Mouse (Mus musculus) heart, embryonic 11.5 days (tissue): ENCODE measurements at regions not wholly inside any gene's neighbourhood (a gene's known extent, or its start where the extent isn't known, plus 50 kb on each side); places are given as distances from the start of the nearest gene placed in this dataset.

ENCODE experiments used
- ATAC-seq: fragments of 200-750 bp; cut with Nextera tagmentation; replicated peaks from 2 replicates; pipeline ENCODE4 v1.8.0; 2017; ENCODE audit warnings: moderate library complexity; ENCODE audit not compliant: insufficient number of reproducible peaks, low FRiP score, low TSS enrichment
- H3K27ac ChIP-seq: fragments of 300-500 bp; sonication (generic); 2 replicates; pipeline ENCODE4 v1.5.1; 2014; ENCODE audit warnings: mild to moderate bottlenecking, low read depth, low read length
- H3K27me3 ChIP-seq: fragments of 300-500 bp; sonication (generic); 2 replicates; pipeline ENCODE4 v1.6.1; 2014; ENCODE audit warnings: mild to moderate bottlenecking, low read length, mixed read lengths; ENCODE audit not compliant: control insufficient read depth, insufficient read depth
- H3K36me3 ChIP-seq: fragments of 300-500 bp; sonication (generic); 2 replicates; pipeline ENCODE4 v1.6.1; 2014; ENCODE audit warnings: mild to moderate bottlenecking, low read length, moderate library complexity, mixed read lengths; ENCODE audit not compliant: control insufficient read depth, insufficient read depth
- H3K4me1 ChIP-seq: fragments of 300-500 bp; sonication (generic); 2 replicates; pipeline ENCODE4 v1.6.1; 2014; ENCODE audit warnings: low read length; ENCODE audit not compliant: control insufficient read depth, insufficient read depth
- H3K4me2 ChIP-seq: fragments of 300-500 bp; sonication (generic); 2 replicates; pipeline ENCODE4 v1.6.1; 2014; ENCODE audit warnings: mild to moderate bottlenecking, moderate library complexity
- H3K4me3 ChIP-seq: fragments of 300-500 bp; sonication (generic); 2 replicates; pipeline ENCODE4 v1.5.1; 2014; ENCODE audit warnings: low read depth, low read length
- H3K9ac ChIP-seq: fragments of 300-500 bp; sonication (generic); 2 replicates; pipeline ENCODE4 v1.6.1; 2014; ENCODE audit warnings: mild to moderate bottlenecking, low read depth, low read length, moderate library complexity
- H3K9me3 ChIP-seq: fragments of 300-500 bp; sonication (generic); replicated peaks from 2 replicates; pipeline ENCODE4 v1.6.1; 2016; ENCODE audit warnings: low read length; ENCODE audit not compliant: control insufficient read depth
- WGBS: fragments of 180-500 bp; shearing (Covaris S2); extraction: QIAGEN DNeasy Blood & Tissue Kit; methylation state at CpG from one replicate; pipeline ENCODE4 v1.1.7; 2014; ENCODE audit not compliant: insufficient replicate concordance; 5-methylcytosine and 5-hydroxymethylcytosine counted together

DNA sequence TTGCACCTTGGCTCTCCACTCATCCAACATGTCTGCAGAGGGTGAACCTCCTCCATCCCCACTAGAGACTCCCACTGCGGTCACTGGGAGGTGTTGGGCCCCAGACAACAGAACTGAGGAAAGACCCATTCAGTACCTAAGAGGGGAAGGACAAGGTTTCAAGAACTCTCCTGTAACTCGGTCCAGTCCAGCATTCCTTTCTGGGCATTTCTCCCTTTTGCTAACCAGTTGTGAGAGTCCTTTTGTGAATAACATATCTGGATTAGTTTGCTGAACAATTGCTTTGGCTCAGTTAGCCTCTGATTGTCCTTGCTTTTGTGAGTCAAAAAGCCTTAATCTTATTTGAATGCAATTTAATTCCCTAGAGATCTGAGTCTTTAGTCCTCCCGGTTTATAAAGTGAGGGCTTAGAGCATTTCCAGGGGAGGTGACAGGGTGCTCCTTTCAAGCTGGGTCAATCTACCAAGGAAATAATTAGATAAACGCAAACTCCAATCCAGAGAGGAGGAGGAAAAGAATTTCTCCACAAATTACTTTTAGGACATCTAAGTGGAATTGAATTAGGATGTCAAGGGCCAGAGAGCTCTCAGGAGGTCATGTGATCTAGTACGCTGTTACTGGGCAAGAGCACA lies 151.6 kb upstream of the Adamts9 start:
- 58% methylated on average over 5 of the region's 5 CpGs for WGBS
- H3K36me3 ChIP-seq, result no peaks in the 10 kb centered on the region

DNA sequence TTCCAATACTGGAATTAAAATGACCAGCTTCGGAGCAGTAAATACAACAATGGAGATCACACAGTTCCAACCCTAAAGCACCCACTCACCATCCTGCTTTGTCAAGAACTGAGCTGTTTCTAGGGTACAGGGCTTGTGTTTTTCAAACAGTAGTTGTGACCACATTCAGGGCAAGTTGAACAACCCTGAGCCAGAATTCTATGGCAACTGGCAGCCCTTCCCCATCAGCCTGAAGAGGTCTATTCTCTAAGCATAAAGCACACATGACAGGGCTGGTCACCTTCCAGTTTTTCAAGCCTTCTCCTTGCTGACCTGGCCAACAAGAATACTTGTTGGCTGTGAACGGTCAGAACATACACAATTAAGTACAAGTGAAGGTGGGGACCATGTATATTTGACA lies 150.5 kb upstream of the Adamts9 start:
- no peak overlapping the region for H3K4me3 ChIP-seq
- no peak overlapping the region for H3K4me2 ChIP-seq
- no peak for ATAC-seq
- no peak overlapping the region for H3K9ac ChIP-seq
- H3K27ac ChIP-seq, result no peak overlapping the region
- H3K27me3 ChIP-seq, result no peaks in the 10 kb centered on the region
- H3K9me3 ChIP-seq, result no peaks in the 10 kb centered on the region
- H3K4me1 ChIP-seq, result no peaks in the 10 kb centered on the region
- H3K36me3 ChIP-seq, result no peaks in the 10 kb centered on the region
- WGBS, result 76% methylated on average over 2 of the region's 2 CpGs

More for the DNA sequence above, 151.6 kb upstream of the Adamts9 start:
- H3K4me3 ChIP-seq, result no peak overlapping the region
- H3K27me3 ChIP-seq, result no peaks in the 10 kb centered on the region
- no peak overlapping the region for H3K27ac ChIP-seq
- H3K9me3 ChIP-seq, result no peaks in the 10 kb centered on the region
- ATAC-seq, result no peak
- no peaks in the 10 kb centered on the region for H3K4me1 ChIP-seq
- H3K9ac ChIP-seq, result no peak overlapping the region
- H3K4me2 ChIP-seq, result no peak overlapping the region

DNA sequence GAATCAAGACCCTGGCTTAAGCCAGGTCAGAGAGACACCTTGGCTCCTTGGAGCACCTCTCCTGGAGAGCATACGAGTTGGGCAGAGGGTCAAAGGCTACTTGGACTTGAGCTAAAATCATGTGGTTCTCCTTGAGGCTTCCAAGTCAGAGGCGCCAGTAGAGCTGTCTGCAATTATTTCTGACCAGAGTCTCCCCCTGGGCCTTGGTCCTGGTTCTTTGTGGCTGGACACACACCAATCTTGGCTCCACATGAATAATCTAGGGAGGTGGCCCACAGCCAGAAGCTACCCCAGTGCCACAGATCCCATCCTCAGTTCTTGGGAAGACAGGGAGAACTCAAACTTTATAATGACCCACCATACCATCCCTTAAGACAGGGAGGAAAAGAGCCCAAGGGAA lies 144.0 kb upstream of the Adamts9 start:
- 76% methylated on average over 2 of the region's 2 CpGs for WGBS
- H3K27ac ChIP-seq, result no peak overlapping the region
- no peak for ATAC-seq

GRCm38 (mm10) chr6:93084286-93084685 lies 141.0 kb upstream of the Adamts9 start:
- H3K4me1 ChIP-seq, result no peaks in the 10 kb centered on the region
- 84% methylated on average over 1 of the region's 1 CpGs for WGBS
- no peak overlapping the region for H3K27ac ChIP-seq
- no peaks in the 10 kb centered on the region for H3K27me3 ChIP-seq
- H3K9ac ChIP-seq, result no peak overlapping the region
- ATAC-seq, result no peak
- H3K9me3 ChIP-seq, result no peaks in the 10 kb centered on the region
- no peaks in the 10 kb centered on the region for H3K36me3 ChIP-seq
- H3K4me2 ChIP-seq, result no peak overlapping the region
- no peak overlapping the region for H3K4me3 ChIP-seq

More for the DNA sequence above, 144.0 kb upstream of the Adamts9 start:
- Histone ChIP-seq H3K27me3 (no peaks in the 10 kb centered on the region), H3K4me3 (no peak overlapping the region), H3K9ac (no peak overlapping the region), H3K4me1 (no peaks in the 10 kb centered on the region), H3K9me3 (no peaks in the 10 kb centered on the region), H3K4me2 (no peak overlapping the region), H3K36me3 (no peaks in the 10 kb centered on the region)

DNA sequence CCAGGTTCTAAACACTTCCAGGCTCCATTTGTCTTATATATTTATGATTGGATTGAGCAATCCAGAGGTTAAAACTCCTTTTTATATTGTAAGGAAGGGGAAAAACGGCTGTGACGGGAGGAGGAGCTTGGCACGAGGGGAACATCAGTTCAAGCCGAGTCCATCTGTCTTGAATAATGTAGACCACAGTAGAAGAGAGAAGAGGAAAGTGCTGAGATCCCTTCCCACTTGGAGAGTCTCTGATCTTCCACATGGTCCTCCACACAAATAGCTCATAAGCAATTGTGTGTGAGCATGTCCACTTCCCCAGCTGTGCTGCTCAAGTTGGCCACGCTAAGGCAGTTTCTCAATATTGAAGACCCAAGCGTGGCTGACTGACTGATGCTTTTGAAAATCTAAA lies 140.4 kb upstream of the Adamts9 start:
- no peaks in the 10 kb centered on the region for H3K27me3 ChIP-seq
- H3K9me3 ChIP-seq, result no peaks in the 10 kb centered on the region
- H3K9ac ChIP-seq, result no peak overlapping the region
- no peak overlapping the region for H3K27ac ChIP-seq
- H3K4me2 ChIP-seq, result no peak overlapping the region
- H3K4me1 ChIP-seq, result no peaks in the 10 kb centered on the region
- 82% methylated on average over 6 of the region's 6 CpGs for WGBS
- ATAC-seq, result no peak
- H3K36me3 ChIP-seq, result no peaks in the 10 kb centered on the region
- H3K4me3 ChIP-seq, result no peak overlapping the region

DNA sequence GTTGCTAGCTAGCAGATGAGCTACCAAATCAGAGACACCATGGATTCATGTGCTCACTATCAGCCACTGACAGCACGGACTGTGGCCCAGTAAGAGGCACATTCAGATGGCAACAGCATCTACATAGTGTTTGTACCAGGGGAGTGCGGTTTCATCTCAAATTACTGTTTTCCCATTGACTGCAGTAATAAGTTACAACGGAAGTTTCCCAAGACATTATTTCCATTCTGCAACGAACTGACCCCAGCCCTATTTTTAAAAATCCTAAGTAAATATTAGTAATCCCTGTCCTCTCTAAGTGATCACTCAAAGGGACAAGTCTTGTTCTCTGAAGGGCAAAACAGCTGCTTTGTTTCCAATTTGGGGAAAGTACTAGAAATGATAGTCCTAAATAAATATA lies 138.9 kb upstream of the Adamts9 start:
- Histone ChIP-seq H3K4me2 (no peak overlapping the region), H3K4me3 (no peak overlapping the region), H3K36me3 (no peaks in the 10 kb centered on the region), H3K9me3 (no peaks in the 10 kb centered on the region), H3K27me3 (no peaks in the 10 kb centered on the region), H3K4me1 (no peaks in the 10 kb centered on the region), H3K27ac (no peak overlapping the region), H3K9ac (no peak overlapping the region)
- ATAC-seq, result no peak
- WGBS, result 68% methylated on average over 4 of the region's 4 CpGs

- WGBS, result 74% methylated on average over 1 of the region's 1 CpGs
- Histone ChIP-seq H3K4me1 (no peaks in the 10 kb centered on the region), H3K36me3 (no peaks in the 10 kb centered on the region), H3K9me3 (no peaks in the 10 kb centered on the region), H3K4me3 (no peak overlapping the region), H3K27ac (no peak overlapping the region), H3K4me2 (no peak overlapping the region), H3K9ac (no peak overlapping the region), H3K27me3 (no peaks in the 10 kb centered on the region)
- no peak for ATAC-seq
Measured at GRCm38 (mm10) chr6:93076681-93077080, 133.4 kb upstream of the Adamts9 start.

GRCm38 (mm10) chr6:93075867-93076266 lies 132.6 kb upstream of the Adamts9 start:
- no peaks in the 10 kb centered on the region for H3K27me3 ChIP-seq
- H3K9ac ChIP-seq, result no peak overlapping the region
- 60% methylated on average over 5 of the region's 5 CpGs for WGBS
- no peaks in the 10 kb centered on the region for H3K36me3 ChIP-seq
- H3K4me1 ChIP-seq, result no peaks in the 10 kb centered on the region
- H3K9me3 ChIP-seq, result no peaks in the 10 kb centered on the region
- no peak for ATAC-seq
- no peak overlapping the region for H3K4me2 ChIP-seq
- H3K27ac ChIP-seq, result no peak overlapping the region
- H3K4me3 ChIP-seq, result no peak overlapping the region

DNA sequence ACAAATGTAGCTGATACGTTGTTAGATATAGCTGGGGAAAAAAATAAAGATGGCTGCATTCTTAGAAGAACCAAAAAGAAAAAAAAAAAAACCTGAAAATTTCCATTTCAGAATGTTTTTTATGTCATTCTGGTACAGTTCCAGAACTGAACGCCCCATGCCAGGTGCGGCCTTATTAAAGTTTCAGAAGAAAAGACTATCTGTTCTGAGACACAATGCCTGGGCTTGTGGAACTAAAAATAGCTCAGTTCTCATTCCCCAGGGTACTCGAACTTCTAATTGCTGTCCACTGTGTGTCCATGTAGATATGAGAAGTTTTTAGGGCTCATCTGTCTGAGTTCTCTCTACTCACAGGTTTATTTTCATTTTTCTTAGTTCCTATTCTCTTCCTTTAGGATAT lies 131.7 kb upstream of the Adamts9 start:
- ATAC-seq, result no peak
- no peak overlapping the region for H3K9ac ChIP-seq
- no peak overlapping the region for H3K4me2 ChIP-seq
- H3K36me3 ChIP-seq, result no peaks in the 10 kb centered on the region
- no peaks in the 10 kb centered on the region for H3K4me1 ChIP-seq
- H3K9me3 ChIP-seq, result no peaks in the 10 kb centered on the region
- H3K27me3 ChIP-seq, result no peaks in the 10 kb centered on the region
- H3K4me3 ChIP-seq, result no peak overlapping the region
- no peak overlapping the region for H3K27ac ChIP-seq
- 60% methylated on average over 4 of the region's 4 CpGs for WGBS
